8 mouse cellular contexts compared by ENCODE assay signal in the genomic region with DNA sequence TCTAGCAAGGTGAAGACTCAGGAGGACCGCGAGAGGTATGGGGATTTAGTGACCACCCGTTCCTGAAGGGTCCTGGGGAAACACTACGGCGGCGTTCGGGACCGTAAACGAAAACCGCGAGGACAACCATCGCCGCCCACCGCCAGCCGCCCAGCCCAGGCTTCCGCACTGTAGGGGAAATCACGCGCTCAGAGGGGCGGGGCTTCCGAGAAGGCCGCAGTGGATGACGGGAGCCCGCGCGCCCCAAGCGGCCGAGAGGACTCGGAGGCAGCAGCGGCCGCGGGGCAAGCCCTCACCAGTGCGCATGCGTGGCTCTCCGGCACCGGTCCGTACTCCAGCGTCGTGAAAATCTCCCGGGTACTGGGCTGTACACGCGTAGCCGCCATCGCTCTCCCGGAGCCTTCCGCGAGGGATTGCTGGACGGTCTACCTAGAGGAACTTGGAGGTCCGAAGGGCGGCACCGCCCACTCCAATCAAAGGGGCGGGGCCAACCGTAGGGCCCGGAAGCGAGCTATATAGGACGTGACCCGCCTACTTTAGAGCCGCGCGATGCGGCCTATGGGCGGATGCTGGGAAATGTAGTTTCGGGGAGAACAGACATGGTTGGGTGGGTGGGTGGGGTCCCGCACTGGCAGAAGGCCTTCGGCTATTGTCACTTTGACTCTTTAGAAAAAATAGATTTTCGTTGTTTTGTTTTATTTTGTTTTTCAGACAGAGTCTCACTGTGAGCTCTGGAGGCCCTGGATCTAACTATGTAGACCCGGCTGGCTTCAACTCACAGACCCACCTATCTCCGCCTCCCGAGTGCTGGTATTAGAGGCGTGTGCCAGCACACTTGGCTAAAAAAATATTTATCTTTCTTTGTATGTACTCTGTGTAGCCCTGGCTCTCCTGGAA. TPM values are rescaled to one million over a fixed set of nuclear protein-coding genes. Genes with fewer than 3 reads are reported as not detected.
DNase-seq lines count a peak whose midpoint lies in the region; ATAC-seq and TF ChIP-seq lines count a peak whose summit lies in the region.

A gene (plus strand): TSS at position 208 of the 897 bp plus-strand sequence.
A gene (minus strand): TSS at position 489 of the 897 bp plus-strand sequence.

- H3K4me2 ChIP-seq in embryonic facial prominence, embryonic 13.5 days = peak within 1 kb of the TSS; percentile 79
- H3K4me2 ChIP-seq in limb, embryonic 12.5 days = peak within 1 kb of the TSS; percentile 76
- peak within 1 kb of the TSS; percentile 69 for H3K4me2 ChIP-seq in midbrain, embryonic 15.5 days

- TF ChIP-seq CTCF in kidney, adult 2 months (conservative IDR thresholded peaks at IDR 0.05; ENCODE audit: insufficient read depth, insufficient read length, low read depth, low read length) = peak; percentile 50
- TF ChIP-seq CTCF in spleen, adult 2 months (IDR thresholded peaks at IDR 0.05; ENCODE audit: extremely low read depth, insufficient read depth, insufficient read length, insufficient replicate concordance) = peak; percentile 55; the same call in 1 of the 2 replicates

- H3K27ac ChIP-seq in embryonic facial prominence, embryonic 13.5 days = peak within 1 kb of the TSS; percentile 96
- peak within 1 kb of the TSS; percentile 96 for H3K27ac ChIP-seq in kidney, adult 2 months (ENCODE audit: insufficient read depth, low read depth, low read length)
- H3K27ac ChIP-seq in limb, embryonic 12.5 days = peak within 1 kb of the TSS; percentile 95
- H3K27ac ChIP-seq in midbrain, embryonic 15.5 days = peak within 1 kb of the TSS; percentile 96
- peak within 1 kb of the TSS; percentile 97 for H3K27ac ChIP-seq in spleen, adult 2 months (ENCODE audit: insufficient read depth, low read length)

- peak within 1 kb of the TSS; percentile 64 for H3K4me3 ChIP-seq in embryonic facial prominence, embryonic 13.5 days
- H3K4me3 ChIP-seq in kidney, adult 2 months (ENCODE audit: insufficient read depth, low read depth, low read length) = peak within 1 kb of the TSS; percentile 82
- H3K4me3 ChIP-seq in limb, embryonic 12.5 days (replicated peaks) = peak within 1 kb of the TSS; percentile 64
- H3K4me3 ChIP-seq in midbrain, embryonic 15.5 days = peak within 1 kb of the TSS; percentile 66
- peak within 1 kb of the TSS; percentile 92 for H3K4me3 ChIP-seq in spleen, adult 2 months (ENCODE audit: extremely low read depth, insufficient read depth, insufficient read length)

- peak; percentile 74 for TF ChIP-seq POLR2A in kidney, adult 2 months (IDR thresholded peaks at IDR 0.05; ENCODE audit: low read depth, low read length)
- peak; percentile 97 for TF ChIP-seq POLR2A in spleen, adult 2 months (IDR thresholded peaks at IDR 0.05; ENCODE audit: low read depth, low read length)

- ATAC-seq in embryonic facial prominence, embryonic 13.5 days (ENCODE audit: insufficient number of reproducible peaks, insufficient read depth, low FRiP score, low TSS enrichment, low read depth) = peak; percentile 93
- peak; percentile 96 for ATAC-seq in limb, embryonic 12.5 days (ENCODE audit: insufficient number of reproducible peaks, insufficient read depth, low FRiP score, low TSS enrichment, low read depth)
- ATAC-seq in midbrain, embryonic 15.5 days (replicated peaks) = peak; percentile 96

- H3K36me3 ChIP-seq in embryonic facial prominence, embryonic 13.5 days = peaks cover 22% of the 10 kb centered on the region
- H3K36me3 ChIP-seq in kidney, adult 2 months (ENCODE audit: control insufficient read depth, insufficient read depth, low read length) = no peaks in the 10 kb centered on the region
- peaks cover 30% of the 10 kb centered on the region for H3K36me3 ChIP-seq in limb, embryonic 12.5 days
- H3K36me3 ChIP-seq in midbrain, embryonic 15.5 days (replicated peaks) = 0 out of 2 replicates have a peak, but pooled peaks cover 2% of the 10 kb centered on the region
- H3K36me3 ChIP-seq in spleen, adult 2 months (ENCODE audit: control insufficient read depth, insufficient read depth, low read length) = peaks cover 4% of the 10 kb centered on the region

- no peaks in the 10 kb centered on the region for H3K9me3 ChIP-seq in embryonic facial prominence, embryonic 13.5 days
- no peaks in the 10 kb centered on the region for H3K9me3 ChIP-seq in limb, embryonic 12.5 days
- H3K9me3 ChIP-seq in midbrain, embryonic 15.5 days = no peaks in the 10 kb centered on the region

- H3K27me3 ChIP-seq in embryonic facial prominence, embryonic 13.5 days = no peaks in the 10 kb centered on the region
- H3K27me3 ChIP-seq in kidney, adult 2 months (replicated peaks; ENCODE audit: control insufficient read depth, insufficient read depth, low read length) = no peaks in the 10 kb centered on the region
- H3K27me3 ChIP-seq in limb, embryonic 12.5 days = no peaks in the 10 kb centered on the region
- no peaks in the 10 kb centered on the region for H3K27me3 ChIP-seq in midbrain, embryonic 15.5 days (replicated peaks)
- no peaks in the 10 kb centered on the region for H3K27me3 ChIP-seq in spleen, adult 2 months (ENCODE audit: control insufficient read depth, insufficient read depth, low read length)

- DNase-seq in 3134 (ENCODE audit: extremely low read depth, insufficient read length, low spot score) = peak; percentile 96
- DNase-seq in adrenal gland, postnatal 36 days = peak; percentile 97 to 98
- DNase-seq in heart, adult 18-20 months = peak; percentile 98
- peak; percentile 98 for DNase-seq in kidney, adult 2 months
- peak; percentile 93 to 96 for DNase-seq in spleen, adult 2 months (ENCODE audit: low read depth in 1 of 2, low spot score in 2 of 2)

- peaks cover 29% of the 10 kb centered on the region for H3K4me1 ChIP-seq in embryonic facial prominence, embryonic 13.5 days
- H3K4me1 ChIP-seq in kidney, adult 2 months (ENCODE audit: control insufficient read depth, insufficient read depth, low read length) = no peaks in the 10 kb centered on the region
- H3K4me1 ChIP-seq in limb, embryonic 12.5 days (replicated peaks) = peaks cover 31% of the 10 kb centered on the region
- H3K4me1 ChIP-seq in midbrain, embryonic 15.5 days = peaks cover 18% of the 10 kb centered on the region
- H3K4me1 ChIP-seq in spleen, adult 2 months (ENCODE audit: control insufficient read depth, insufficient read depth, insufficient read length) = no peaks in the 10 kb centered on the region; the same call in 1 of the 2 replicates

- peak within 1 kb of the TSS; percentile 89 for H3K9ac ChIP-seq in embryonic facial prominence, embryonic 13.5 days
- H3K9ac ChIP-seq in limb, embryonic 12.5 days (replicated peaks) = peak within 1 kb of the TSS; percentile 81
- peak within 1 kb of the TSS; percentile 71 for H3K9ac ChIP-seq in midbrain, embryonic 15.5 days

- WGBS in embryonic facial prominence, embryonic 13.5 days = 4% methylated on average over 69 of the region's 69 CpGs
- WGBS in kidney, adult 2 months = 2% methylated on average over 69 of the region's 69 CpGs
- WGBS in limb, embryonic 12.5 days = 5% methylated on average over 69 of the region's 69 CpGs
- 5% methylated on average over 69 of the region's 69 CpGs for WGBS in midbrain, embryonic 15.5 days
- WGBS in spleen, adult 2 months = 2% methylated on average over 69 of the region's 69 CpGs

RNA-seq across cellular contexts. Expression of the first gene that starts in this region (rescaled TPM):
- 10 to 100 TPM; 59.1 to 77.0 TPM for total RNA-seq in adrenal gland, postnatal 36 days (2021)
- 78.5 and 97.7 TPM in 2 replicates for polyA plus RNA-seq in embryonic facial prominence, embryonic 13.5 days (2015; fragmentation: Nextera tagmentation; extraction: Ambion mirVana)
- total RNA-seq in heart, adult 18-20 months (2021) = 10 to 100 TPM; 35.5 to 42.7 TPM
- polyA plus RNA-seq in kidney, adult 2 months (2012; rRNA removed) = 80.3 and 84.9 TPM in 2 replicates
- 91.8 and 93.0 TPM in 2 replicates for polyA plus RNA-seq in limb, embryonic 12.5 days (2016; fragmentation: Nextera tagmentation; extraction: Ambion mirVana)
- polyA plus RNA-seq in midbrain, embryonic 15.5 days (2015; fragmentation: Nextera tagmentation; extraction: Ambion mirVana) = 87.1 and 90.0 TPM in 2 replicates
- 45.2 and 48.7 TPM in 2 replicates for polyA plus RNA-seq in spleen, adult 2 months (2012; rRNA removed)

RNA-seq across cellular contexts. Expression of the second gene that starts in this region (rescaled TPM):
- 10 to 100 TPM; 62.7 to 76.7 TPM for total RNA-seq in adrenal gland, postnatal 36 days (2021)
- 43.6 and 52.0 TPM in 2 replicates for polyA plus RNA-seq in embryonic facial prominence, embryonic 13.5 days (2015; fragmentation: Nextera tagmentation; extraction: Ambion mirVana)
- total RNA-seq in heart, adult 18-20 months (2021) = 10 to 100 TPM; 21.5 to 26.8 TPM
- 106 and 119 TPM in 2 replicates for polyA plus RNA-seq in kidney, adult 2 months (2012; rRNA removed)
- 51.4 and 53.8 TPM in 2 replicates for polyA plus RNA-seq in limb, embryonic 12.5 days (2016; fragmentation: Nextera tagmentation; extraction: Ambion mirVana)
- 16.1 and 19.8 TPM in 2 replicates for polyA plus RNA-seq in midbrain, embryonic 15.5 days (2015; fragmentation: Nextera tagmentation; extraction: Ambion mirVana)
- 93.0 and 114 TPM in 2 replicates for polyA plus RNA-seq in spleen, adult 2 months (2012; rRNA removed)

Comparison
In these comparisons a context has a peak if more than half of its experiments do, and no peak if none do; other contexts are left out.
1. Peak in every context shown above with its lines: DNase-seq, ATAC-seq, H3K4me3 ChIP-seq and H3K27ac ChIP-seq.